Mouse (Mus musculus) layer of hippocampus, adult 2 months (tissue): ENCODE measurements around the gene 4430402I18Rik. TPM values are rescaled to one million over a fixed set of nuclear protein-coding genes. Genes with fewer than 3 reads are reported as not detected.
A peak's percentile ranks its signal among the peaks of the same experiment; 100 is the strongest.

ENCODE experiments used
- DNase-seq, 2 experiments: peaks; one replicate each; pipeline ENCODE4 v3.0.0; 2022; ENCODE audit warnings: low spot score in 2 of 2
- H3K27ac ChIP-seq: fragments of 200-600 bp; 2 replicates; pipeline ENCODE4 v1.8.1; 2022
- H3K4me3 ChIP-seq: fragments of 200-600 bp; 2 replicates; pipeline ENCODE4 v1.8.1; 2022; ENCODE audit warnings: mild to moderate bottlenecking
- CTCF ChIP-seq: fragments of 200-600 bp; conservative IDR thresholded peaks from 2 replicates; pipeline ENCODE4 v1.8.1; 2022; ENCODE audit warnings: antibody characterized with exemption, mild to moderate bottlenecking, moderate library complexity
- total RNA-seq, 2 experiments: library from RNA; stranded (reverse); gene quantifications; 2 replicates each; pipeline ENCODE4 v1.2.3; 2021

The 4430402I18Rik gene
- total RNA-seq, 2 experiments from 2014 or later: 7.4 to 9.2 TPM

- DNase-seq: no peak
- Histone ChIP-seq H3K4me3 (peak overlapping the region; percentile 67), H3K27ac (peak overlapping the region; percentile 96)
- no peak for TF ChIP-seq CTCF
These were observed 23.8 kb upstream of the 4430402I18Rik start for GRCm38 (mm10) chr19:28991391-28991790.

- no peak for TF ChIP-seq CTCF
- Histone ChIP-seq H3K27ac (peak overlapping the region; percentile 96), H3K4me3 (peak overlapping the region; percentile 67)
- no peak for DNase-seq
These were observed 23.1 kb upstream of the 4430402I18Rik start for GRCm38 (mm10) chr19:28990590-28991221.

- no peak for TF ChIP-seq CTCF
- peak within 1 kb of the TSS; percentile 67 for H3K4me3 ChIP-seq
- DNase-seq: peak; percentile 95 to 99
- peak within 1 kb of the TSS; percentile 96 for H3K27ac ChIP-seq
These were observed 22.6 kb upstream of the 4430402I18Rik start, which contains the start of gene Cdc37l1 for GRCm38 (mm10) chr19:28990194-28990589. Gene Cdc37l1 (plus strand): TSS chr19:28990352.

- TF ChIP-seq CTCF: no peak
- Histone ChIP-seq H3K27ac (peak overlapping the region; percentile 96), H3K4me3 (peak overlapping the region; percentile 67)
- DNase-seq: no peak
These were observed 21.9 kb upstream of the 4430402I18Rik start for GRCm38 (mm10) chr19:28989515-28989914.

- H3K27ac ChIP-seq: no peak overlapping the region
- H3K4me3 ChIP-seq: no peak overlapping the region
- no peak for DNase-seq
- TF ChIP-seq CTCF: no peak
These were observed 15.0 kb upstream of the 4430402I18Rik start for GRCm38 (mm10) chr19:28982617-28983016.

GRCm38 (mm10) chr19:28974862-28975611 is 7.4 kb upstream of the 4430402I18Rik start:
- TF ChIP-seq CTCF: peak; percentile 94
- Histone ChIP-seq H3K27ac (peak overlapping the region; percentile 62), H3K4me3 (peak overlapping the region; percentile 63)
- peak; percentile 73 to 81 for DNase-seq

GRCm38 (mm10) chr19:28970251-28970650 is 2.7 kb upstream of the 4430402I18Rik start:
- peak overlapping the region; percentile 55; the same call in 1 of the 2 replicates for H3K27ac ChIP-seq
- no peak for DNase-seq

GRCm38 (mm10) chr19:28969231-28969630 is 1.6 kb upstream of the 4430402I18Rik start:
- Histone ChIP-seq H3K4me3 (no peak overlapping the region), H3K27ac (no peak overlapping the region)
- DNase-seq: no peak
- TF ChIP-seq CTCF: no peak

More at GRCm38 (mm10) chr19:28970251-28970650, 2.7 kb upstream of the 4430402I18Rik start:
- no peak for TF ChIP-seq CTCF
- H3K4me3 ChIP-seq: no peak overlapping the region

- TF ChIP-seq CTCF: no peak
- Histone ChIP-seq H3K27ac (peak overlapping the region; percentile 12; the same call in 1 of the 2 replicates), H3K4me3 (no peak overlapping the region)
- DNase-seq: no peak
These were observed 578 bp upstream of the 4430402I18Rik start for GRCm38 (mm10) chr19:28968178-28968577.

- TF ChIP-seq CTCF: no peak
- peak overlapping the region; percentile 98 for H3K27ac ChIP-seq
- peak overlapping the region; percentile 87 for H3K4me3 ChIP-seq
- DNase-seq: no peak
These were observed 3.1 kb downstream of the 4430402I18Rik start for GRCm38 (mm10) chr19:28964552-28964903.

- TF ChIP-seq CTCF: no peak; the same call in 1 of the 2 replicates
- peak within 1 kb of the TSS; percentile 87 for H3K4me3 ChIP-seq
- peak within 1 kb of the TSS; percentile 98 for H3K27ac ChIP-seq
- peak; percentile 78 to 79 for DNase-seq
These were observed 3.6 kb downstream of the 4430402I18Rik start, which contains the start of gene Plpp6 for GRCm38 (mm10) chr19:28963842-28964551. Gene Plpp6 (plus strand): TSS chr19:28963953.

- peak overlapping the region; percentile 98 for H3K27ac ChIP-seq
- DNase-seq: no peak
- H3K4me3 ChIP-seq: peak overlapping the region; percentile 87
- TF ChIP-seq CTCF: peak; percentile 53; the same call in 1 of the 2 replicates
These were observed 4.1 kb downstream of the 4430402I18Rik start for GRCm38 (mm10) chr19:28963513-28963841.

GRCm38 (mm10) chr19:28963113-28963512 is 4.5 kb downstream of the 4430402I18Rik start:
- TF ChIP-seq CTCF: no peak
- DNase-seq: peak; percentile 34 to 52
- Histone ChIP-seq H3K27ac (peak overlapping the region; percentile 98), H3K4me3 (peak overlapping the region; percentile 87)
